Mouse (Mus musculus): ENCODE measurements around the gene Fbxl20.
"Not testable (repeated sequence)": the region's sequence is repeated elsewhere in the genome, so short reads cannot be mapped to it uniquely, and the experiment has no call there.

The Fbxl20 gene

DNA sequence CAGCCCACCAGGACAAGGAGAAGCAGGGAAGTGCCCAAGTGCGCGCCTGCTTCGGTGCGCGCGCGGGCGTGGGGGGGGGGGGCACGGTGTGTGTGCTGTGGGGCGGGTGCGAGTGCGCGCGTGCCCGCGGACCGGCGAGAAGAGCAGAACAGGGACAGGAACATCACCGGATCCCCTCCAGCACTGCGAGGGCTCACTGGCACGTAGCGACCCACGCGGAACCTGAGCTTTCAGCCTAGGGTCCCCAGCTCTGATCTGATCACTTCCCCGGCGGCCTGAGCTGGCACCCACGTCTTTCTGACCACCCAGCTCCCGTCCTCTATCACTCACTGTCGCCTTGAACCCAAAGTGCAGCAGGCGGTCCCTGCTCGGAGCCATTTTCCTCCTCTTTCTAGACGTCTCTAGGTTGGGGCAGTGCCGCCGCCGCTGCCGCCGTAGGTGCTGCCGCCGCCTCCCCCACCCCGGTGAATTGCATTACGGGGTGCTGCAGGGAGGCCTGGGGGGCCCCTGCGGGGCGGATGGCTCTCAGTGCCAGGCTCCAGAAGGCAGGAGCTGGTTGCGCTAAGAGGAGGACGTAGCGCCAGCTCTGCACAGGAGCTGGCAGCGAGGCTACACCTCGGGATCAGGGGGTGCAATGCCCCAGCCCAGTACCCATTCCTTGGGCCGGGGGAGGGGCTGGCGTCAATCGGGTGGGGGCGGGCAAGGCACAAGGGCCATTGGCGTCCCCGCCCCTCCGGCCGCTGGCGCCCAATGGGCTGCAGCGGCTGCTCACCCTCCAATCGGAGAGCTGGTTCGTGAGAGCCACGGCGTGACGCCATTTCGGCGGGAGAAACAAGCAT, at the start of gene Fbxl20:
TSS of gene Fbxl20 (minus strand) at position 618 of the 839 bp plus-strand sequence.
- peak; percentile 84 to 90 for DNase-seq

DNA sequence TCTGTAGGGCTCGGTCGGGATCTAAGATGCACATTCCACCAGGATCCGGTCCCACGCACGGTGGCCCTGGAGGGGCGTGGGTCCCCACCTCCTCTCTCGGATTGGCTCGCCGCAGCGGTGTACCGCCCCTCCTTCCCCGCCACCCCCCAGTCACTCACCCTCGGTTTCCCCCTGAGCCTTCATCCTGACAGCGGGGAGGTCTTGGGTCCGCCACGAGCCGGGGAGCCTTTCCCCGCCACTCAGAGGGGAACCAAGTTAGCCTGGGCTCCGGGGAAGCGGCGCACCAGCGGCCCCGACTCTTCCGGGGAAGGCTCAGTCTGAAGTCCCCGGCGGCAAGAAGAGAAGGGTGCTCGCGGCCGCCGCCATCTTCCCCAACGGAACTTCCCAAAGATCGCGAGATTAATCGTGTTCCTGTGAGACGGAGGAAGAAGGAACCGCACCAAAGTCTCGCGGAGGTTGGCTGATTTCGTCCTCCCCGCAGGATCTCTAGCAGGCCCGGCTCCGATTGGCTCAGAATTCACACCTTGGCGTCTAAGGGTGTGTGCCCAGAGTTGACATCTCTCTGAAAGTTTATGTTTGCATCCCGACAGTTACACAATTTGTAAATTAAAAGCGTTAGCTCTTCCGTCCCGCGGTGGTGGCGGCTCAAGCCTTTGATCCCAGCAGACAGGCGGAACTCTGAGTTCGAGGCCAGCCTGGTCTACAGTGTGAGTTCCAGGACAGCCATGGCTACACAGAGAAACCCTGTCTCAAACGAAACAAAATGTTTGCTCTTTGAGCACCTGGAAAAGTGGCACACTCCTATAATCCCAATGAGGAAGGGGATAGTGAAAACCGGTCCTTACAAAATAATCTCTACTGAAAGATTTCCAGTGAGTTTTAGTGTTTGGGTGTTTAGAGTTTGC, 43.0 kb upstream of the Fbxl20 start, which contains the start of gene Med1:
TSS of gene Med1 (minus strand) at position 393 of the 905 bp plus-strand sequence.
- peak; percentile 88 to 92 for DNase-seq

DNA sequence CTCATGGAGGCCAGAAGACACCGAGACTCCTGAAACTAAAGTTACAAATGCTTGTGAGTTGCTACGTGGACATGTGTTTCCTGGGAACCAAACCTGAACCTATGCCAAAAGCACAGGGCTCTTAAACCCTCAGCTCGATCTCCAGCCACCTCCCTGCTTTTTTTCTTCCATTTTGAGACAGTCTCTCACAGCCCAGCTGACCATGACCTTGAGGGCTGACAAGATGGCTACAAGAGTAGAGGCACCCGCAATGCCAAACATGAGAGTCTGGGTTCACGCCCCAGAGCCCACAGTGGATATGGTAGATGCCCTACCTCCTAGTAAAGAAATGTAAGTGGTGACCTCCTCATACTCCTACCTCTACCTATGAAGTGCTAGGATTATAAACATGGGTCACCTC, 40.6 kb upstream of the Fbxl20 start:
- no peak for DNase-seq

DNA sequence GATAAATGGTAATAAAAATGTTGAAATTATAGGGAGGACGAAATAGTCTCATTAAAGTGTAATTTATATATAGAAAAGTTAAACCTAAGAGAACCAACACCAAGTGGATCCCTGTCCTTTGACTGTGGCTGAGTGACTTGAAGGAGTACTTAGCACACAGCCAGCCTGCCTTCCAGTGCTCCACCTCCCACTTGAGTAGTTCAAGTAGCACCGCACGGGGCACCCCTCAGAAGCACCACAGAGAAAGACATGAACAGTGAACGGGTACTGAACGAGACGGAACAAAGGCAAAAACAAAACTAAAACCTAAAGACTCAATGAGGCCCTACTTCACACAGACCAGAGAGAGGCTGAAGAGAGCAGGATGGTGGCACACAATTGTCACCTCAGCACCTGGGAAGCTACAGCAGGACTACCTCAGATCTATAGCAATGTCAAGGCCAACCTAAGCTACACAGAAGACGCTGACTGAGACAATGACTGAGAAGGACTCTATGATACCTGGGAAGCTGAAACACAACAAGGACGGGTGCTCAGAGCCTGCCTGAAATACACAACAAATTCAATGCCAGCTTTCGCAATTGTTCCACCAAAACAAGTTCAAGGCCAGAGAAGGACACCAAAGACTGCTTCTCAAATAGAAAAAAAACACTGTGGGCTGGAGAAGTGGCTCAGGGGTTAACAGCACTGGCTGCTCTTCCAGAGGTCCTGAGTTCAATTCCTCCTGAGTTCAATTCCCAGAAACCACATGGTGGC, 37.6 kb upstream of the Fbxl20 start:
- DNase-seq, result no peak

DNA sequence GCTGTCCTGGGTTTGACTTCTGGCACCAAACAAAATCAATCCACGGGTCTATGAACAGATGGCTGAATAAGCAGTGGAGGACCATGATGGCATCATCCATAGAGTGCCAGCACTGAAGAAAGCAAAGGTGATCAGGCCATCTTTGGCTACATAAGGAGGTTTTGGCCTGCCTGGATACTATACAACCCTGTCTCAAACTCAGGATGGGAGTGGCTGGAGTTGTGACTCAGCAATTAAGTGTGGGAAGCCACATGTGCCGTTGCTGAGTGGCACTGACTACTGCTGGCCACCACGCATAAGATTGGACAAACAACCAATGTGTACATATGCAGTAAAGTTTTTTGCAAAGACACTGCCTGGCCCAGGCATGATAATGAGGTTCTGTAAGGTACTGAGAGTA, 31.9 kb upstream of the Fbxl20 start:
- DNase-seq, result not testable (repeated sequence)

DNA sequence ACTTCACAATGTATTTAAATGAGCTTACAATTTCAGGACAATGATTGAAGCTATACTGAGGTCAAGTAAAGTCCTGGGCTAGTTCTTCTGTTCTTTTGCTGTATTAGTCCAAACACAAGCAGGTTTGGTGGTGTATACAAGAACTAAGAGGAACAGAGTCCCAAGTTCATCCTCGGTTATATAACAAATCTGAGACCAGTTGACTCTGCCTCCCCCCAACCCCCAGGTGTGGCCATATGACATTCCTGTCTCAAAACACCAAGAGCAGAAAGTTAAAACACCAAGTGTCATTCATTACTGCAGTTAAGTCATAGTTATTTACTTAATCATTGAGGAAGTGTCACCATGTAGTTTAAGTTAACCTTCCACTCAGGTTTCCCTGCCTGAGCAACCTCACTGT, 18.2 kb upstream of the Fbxl20 start:
- DNase-seq, result no peak

DNA sequence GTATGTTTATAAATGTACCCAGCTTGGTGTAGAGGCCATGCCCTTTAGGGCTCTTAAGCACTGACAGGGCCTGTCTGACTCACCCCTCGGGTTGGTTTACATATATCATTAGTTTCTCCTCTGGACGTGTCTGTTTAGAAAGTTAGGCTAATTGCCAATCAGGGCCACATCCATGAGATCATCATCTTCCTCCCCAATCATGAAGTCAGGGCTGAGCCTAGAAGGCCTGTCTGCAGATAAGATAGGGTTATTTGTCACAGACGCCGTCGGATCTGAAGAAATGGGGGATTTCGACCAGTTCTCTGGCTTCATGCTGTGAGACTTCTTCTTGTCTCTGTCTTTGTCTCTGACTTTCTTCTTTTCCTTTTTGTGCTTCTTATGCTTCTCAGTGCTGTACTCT, 4.9 kb upstream of the Fbxl20 start:
- no peak for DNase-seq

DNA sequence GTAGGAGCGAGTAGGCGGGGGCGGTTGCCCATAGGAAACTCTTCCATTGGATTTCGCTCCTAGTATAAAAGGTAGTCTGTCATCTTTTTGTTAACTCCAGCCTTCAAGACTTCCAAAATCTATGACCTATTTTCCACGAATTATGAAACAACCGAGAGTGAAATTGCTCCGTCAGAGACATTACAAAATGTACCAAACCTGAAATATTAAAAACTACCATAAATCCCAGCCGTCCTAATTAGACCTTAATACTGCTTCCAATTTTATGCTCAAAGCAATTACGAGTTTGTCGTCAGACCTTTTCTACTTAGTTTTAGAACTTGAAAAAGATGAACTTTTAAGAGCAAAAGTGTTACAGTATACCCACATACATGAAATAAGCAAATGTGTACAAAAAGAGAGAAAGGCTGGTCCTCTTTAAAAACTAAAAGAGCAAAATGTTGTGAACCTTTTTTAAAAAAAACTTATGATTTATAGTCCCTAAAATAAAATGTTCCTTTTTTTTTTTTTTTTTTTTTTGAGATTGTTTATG, 488 bp upstream of the Fbxl20 start:
- no peak for DNase-seq

DNA sequence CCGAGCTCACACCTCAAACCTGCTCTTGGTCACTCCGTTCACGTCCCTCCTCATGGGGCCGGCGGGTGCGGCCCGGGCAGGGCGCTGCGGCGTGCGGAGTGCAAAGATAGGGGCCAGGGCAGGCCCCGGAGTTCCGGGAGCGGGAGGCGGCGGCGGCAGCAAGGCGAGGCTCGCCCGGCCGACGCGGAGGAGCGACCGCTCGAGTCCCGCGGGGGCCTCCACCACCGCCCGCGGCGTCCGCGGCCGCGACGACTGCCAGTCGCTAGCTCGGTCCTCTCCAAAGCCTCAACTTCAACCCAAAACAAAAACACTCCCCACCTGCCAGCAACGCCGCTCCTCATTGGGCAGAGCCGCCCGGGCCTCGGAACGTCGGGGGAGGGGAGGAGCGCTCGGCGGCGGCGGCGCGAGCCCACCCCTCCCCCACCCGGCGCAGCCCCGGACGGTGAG, 876 bp downstream of the Fbxl20 start:
- DNase-seq, result peak; percentile 91 to 92

DNA sequence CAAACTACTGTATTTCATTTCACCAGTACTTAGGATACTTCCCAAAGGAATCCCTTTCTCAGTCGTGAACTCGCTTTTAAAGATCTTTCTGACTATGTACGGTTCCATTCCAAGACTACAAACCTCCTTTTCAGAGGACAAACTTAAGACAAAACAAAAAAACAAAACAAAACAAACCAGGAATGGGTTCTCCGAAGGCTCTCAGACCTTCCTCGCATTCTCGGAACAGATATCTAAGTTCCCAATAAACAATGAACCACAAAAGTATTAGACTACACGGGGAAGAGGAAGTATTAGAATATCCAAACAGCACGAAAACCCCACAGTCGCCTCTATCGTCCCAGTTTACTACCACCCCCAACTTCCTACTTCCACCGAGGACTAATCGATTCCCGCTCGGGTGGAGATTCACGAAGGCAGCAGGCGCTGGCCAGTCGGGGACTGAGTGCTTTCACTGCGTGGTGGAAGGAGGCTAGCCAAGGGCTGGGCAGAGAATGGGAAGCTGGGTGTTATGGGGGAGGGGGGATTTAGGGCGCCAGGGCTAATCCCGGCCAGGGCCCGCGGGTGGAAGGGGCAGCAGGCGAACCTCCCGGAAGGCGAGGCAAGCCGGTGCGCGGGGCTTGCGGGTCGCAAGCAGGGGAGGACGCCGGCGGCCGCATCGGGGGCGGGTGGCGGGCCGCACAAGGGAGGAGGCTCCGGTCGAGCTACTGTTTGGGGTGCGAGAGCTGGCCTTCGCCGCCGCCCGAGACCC, 1.5 kb downstream of the Fbxl20 start:
- DNase-seq, result peak in 1 of 2 experiments; percentile 62

DNA sequence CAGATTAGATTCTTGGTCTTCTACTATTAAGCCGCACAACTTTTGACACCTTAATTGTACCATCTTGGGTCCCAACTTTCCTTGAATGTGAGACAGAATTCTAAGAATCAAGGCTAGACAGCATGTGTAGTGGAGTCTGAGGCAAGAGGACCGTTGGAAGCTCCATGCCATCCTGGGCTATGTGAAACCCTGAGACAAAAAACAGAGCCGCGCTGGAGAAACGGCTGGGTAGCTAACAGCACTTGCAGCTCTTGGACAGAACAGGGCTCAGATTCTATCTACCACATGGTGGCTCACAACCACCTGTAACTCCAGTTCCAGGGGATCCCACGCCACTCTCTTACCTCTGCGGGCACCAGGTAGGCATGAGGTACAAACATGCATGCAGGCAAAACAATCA, 4.3 kb downstream of the Fbxl20 start:
- DNase-seq, result no peak

DNA sequence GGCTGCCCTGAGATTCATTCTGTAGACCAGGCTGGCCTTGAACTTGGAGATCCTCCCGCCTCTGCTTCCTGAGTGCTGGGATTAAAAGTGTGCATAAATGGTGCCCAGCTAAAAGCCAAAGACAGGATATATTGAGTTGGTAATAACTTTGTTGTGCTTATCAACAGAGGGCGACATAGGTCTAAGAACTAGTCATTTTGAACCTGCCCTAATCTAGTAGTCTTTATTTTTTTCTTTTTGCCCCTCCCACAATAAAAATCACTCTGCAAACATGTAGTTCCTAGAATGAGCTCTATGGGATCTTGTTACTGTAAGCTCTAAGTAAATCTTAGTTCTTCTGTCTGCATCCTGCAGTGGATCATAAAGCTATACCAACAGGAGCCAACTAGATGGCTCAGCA, 7.7 kb downstream of the Fbxl20 start:
- no peak for DNase-seq

DNA sequence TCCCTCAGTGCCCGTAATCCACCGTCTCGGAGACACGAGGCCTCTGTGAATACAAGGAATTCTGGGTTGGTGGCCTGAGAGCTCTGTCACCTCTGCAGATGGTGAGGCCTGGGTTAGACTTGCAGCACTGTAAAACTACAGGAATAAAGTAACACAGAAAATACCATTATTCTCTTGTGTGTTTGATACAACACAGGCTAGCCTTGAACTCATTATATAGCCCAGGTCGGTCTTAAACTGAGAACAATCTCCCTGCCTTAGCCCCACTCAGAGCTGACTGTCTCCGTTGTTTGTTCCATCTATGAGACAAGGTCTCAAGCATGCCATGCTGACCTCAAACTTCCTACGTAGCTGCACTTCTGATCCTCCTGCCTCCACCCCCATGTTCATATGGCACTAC, 11.3 kb downstream of the Fbxl20 start:
- no peak for DNase-seq

DNA sequence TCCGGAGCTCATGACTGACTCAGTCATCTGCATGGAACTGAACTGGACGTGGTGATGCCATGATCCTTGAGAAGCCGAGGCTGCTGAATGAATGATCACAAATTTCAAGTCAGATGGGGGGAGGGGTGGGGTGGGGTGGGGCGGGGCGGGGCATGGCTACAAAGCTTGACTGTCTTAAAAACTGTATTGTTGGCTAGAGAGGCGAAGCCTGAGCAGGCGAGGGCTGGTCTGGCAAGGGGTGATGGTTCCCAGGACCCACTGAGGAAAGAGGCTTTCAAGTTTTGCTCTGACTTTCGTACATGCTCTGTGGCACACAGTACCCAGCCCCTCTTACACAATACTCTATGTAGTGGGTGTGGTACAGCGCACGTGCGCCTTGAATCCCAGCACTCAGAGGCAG, 12.4 kb downstream of the Fbxl20 start:
- DNase-seq, result no peak

DNA sequence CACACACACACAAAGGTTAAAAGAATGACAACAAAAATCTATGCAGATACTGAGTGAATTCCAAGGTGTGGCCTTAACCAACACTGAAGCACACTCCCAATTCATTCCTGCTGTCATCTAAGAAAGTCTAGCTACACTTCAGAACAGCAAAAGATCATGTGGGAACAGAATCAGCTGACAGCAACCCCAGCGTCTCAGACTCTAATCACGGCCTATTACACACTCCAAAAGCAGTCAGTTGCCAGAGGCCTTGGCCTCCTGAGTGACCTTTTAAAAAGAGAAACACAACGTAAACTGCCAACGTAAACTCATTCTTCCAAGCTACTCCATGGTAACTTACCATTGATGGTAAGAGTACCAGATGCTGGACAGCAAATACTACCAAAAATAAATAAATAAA, 15.3 kb downstream of the Fbxl20 start:
- DNase-seq, result no peak

DNA sequence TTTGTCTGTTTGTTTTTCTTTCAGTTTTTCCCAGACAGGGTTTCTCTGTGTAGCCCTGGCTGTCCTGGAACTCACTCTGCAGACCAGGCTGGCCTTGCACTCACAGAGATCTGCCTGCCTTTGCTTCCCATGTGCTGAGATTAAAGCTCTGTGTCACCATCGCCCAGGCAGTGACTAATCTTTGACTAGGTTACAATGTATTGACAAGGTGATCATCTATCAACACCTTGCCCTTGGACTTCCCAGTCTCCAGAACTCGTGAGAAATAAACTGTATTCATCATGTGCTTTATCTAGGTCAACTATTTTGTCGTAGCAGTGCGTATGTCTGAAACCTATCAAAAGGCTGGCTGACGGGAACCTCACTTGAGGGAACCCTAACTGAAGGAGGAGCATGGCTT, 26.8 kb downstream of the Fbxl20 start:
- no peak for DNase-seq

DNA sequence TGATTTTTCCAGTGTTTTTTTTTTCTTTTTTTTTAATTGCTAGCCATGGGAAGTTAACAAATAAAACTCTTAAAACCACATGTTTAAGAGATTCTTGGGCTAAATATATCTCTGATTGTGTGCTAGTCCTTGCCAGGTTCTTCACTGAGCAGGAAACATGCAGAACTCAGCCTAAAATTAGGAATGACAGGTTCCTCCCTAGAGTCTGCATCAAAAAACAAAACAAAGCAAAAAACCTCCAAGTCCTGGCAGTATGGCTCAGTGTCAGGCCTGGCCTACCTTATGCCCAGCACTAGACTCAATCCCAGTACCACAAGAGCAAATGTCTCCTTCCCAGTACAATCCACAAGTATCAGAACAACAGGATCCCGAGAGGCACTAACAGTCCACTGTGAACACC, 35.8 kb downstream of the Fbxl20 start:
- no peak for DNase-seq

DNA sequence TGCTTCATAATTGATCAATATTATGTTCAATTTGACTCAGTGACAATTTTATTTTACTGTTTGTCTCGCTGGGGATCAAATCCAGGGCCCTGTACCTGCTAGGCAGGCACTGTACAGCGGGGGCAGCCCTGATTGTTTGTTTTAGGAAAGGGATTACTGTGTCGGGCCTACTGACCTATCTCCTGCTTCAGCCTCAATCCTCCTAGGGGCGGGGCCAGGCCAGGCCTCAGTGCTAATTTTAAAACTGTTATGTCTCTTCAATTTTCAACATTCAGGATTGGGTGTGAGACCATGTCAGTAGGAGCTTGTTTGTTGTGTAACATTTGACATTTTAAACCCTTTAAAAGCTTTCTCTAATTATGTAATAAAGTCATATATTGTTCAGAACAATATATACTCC, 36.7 kb downstream of the Fbxl20 start:
- DNase-seq, result no peak

DNA sequence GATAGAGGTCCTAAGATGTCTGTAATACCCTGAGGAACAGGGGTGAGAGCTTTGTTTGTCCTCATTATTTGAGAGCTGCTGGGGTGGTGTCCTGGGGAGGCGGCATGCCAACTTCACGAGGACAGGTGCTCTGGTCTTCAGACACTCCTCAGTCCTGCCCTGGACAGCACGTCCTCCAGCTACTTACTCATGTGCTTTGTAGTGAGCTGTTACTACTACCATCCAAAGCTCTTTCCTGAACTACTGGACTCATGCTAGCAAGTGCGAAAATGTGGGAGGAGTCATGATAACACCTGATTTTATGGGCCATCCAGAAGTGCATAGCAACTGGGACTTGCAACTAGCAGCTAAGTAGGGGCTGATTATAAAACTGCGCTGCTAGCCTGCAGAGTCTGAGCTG, 40.5 kb downstream of the Fbxl20 start:
- no peak for DNase-seq

DNA sequence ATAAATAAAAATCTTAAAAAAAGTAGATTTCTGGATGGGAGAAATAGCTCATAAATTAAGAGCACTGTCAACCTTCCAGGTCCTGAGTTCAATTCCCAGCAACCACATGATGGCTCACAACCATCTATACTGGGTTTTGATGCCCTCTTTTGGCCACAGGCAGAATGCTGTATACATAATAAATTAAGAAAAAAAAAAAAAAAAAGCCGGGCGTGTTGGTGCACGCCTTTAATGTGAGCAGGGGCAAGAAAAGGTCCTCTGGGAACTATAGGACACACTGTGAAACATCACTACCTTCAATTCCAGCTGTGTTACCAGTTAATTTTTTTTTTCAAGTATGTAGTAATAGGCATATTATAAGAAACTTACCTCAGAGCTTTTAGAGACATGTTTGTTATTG, 48.9 kb downstream of the Fbxl20 start:
- DNase-seq, result no peak

DNA sequence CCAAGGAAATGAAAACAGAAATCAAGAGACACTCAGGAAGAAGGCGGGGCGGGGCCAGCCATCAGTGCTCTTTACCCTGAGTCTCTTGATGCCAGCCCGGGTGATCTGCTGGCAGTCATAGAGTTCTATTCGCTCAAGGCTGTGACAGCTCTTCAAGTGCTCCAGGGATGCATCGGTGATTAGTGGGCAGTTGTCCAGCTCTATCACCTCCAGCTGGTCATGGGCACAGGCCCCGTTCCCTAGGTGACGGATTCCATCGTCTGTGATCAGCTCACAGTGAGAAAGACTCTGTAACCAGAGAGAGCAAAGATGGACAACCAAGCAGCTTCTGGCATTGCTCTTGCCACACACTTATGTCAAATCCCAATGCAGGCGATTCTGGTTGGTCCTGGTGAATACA, 59.6 kb downstream of the Fbxl20 start:
- DNase-seq, result no peak

DNA sequence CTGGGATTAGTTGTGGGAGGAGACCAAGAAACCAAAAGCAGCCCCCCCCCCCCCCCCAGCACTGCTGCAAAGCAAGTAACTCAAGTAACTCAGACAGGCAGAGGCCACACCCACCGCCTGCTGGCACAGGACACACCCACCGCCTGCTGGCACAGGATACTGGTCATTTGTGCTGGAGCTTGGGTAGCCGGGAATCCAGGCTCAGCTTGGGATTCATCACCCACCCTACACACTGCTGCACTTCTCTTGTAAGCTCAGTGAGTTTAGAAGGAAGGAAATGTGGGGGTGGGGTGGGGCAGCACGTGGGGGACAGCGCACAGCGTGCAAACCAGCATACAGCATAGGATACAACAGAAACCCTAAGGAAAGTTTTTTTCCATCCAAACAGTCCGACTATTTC, 62.0 kb downstream of the Fbxl20 start:
- DNase-seq, result no peak

All from thymus, postnatal 36 days (tissue).